Comparison of ENCODE assay signal across 25 mouse cellular contexts in genomic region chr17:85487531-85487930, GRCm38 (mm10).
"Had no signal": no experiment of that assay in that cellular context is flagged by ENCODE, and none has a peak within 500 bp of the region (broad histone marks: within the 10 kb centered on the region; RNA-seq: fewer than 3 reads in every experiment).

No protein-coding gene starts in this region.

- ATAC-seq: hindbrain, embryonic 16.5 days; inflammation-experienced regulatory T-cells, adult 6 months; intestine, postnatal 0 days had no signal

- H3K4me2 ChIP-seq: hindbrain, embryonic 12.5 days; hindbrain, embryonic 14.5 days; liver, embryonic 11.5 days had no signal

- DNase-seq: gastrocnemius, adult 2 months; gastrocnemius, postnatal 10 days; gastrocnemius, postnatal 25 days; heart, adult 2 months; heart, postnatal 14 days; heart, postnatal 4 days; kidney, adult 18-20 months; kidney, adult 8-10 months; kidney, postnatal 10 days; kidney, postnatal 25 days; liver had no signal

- H3K27ac ChIP-seq: gastrocnemius, adult 2 months; heart, adult 2 months; heart, embryonic 13.5 days; heart, embryonic 15.5 days; hindbrain, embryonic 12.5 days; hindbrain, embryonic 14.5 days; intestine, embryonic 15.5 days; layer of hippocampus, adult 2 months; left cerebral cortex, adult 2 months; limb, embryonic 10.5 days; limb, embryonic 12.5 days had no signal

- H3K9ac ChIP-seq: heart, embryonic 13.5 days; heart, embryonic 15.5 days; hindbrain, embryonic 12.5 days; hindbrain, embryonic 14.5 days; intestine, embryonic 15.5 days; limb, embryonic 12.5 days had no signal

- H3K4me3 ChIP-seq: gastrocnemius, adult 2 months; heart, adult 2 months; heart, embryonic 13.5 days; layer of hippocampus, adult 2 months; left cerebral cortex, adult 2 months had no signal

- H3K9me3 ChIP-seq: heart, embryonic 13.5 days; heart, embryonic 15.5 days; hindbrain, embryonic 10.5 days; hindbrain, embryonic 12.5 days; intestine, embryonic 15.5 days; limb, embryonic 10.5 days; limb, embryonic 12.5 days had no signal

- H3K36me3 ChIP-seq: heart, embryonic 13.5 days; heart, embryonic 15.5 days; hindbrain, embryonic 10.5 days; hindbrain, embryonic 12.5 days; intestine, embryonic 15.5 days; limb, embryonic 10.5 days; limb, embryonic 12.5 days had no signal
